Mouse (Mus musculus) B cell, adult 62 days (primary cell): ENCODE data around the gene Slc5a7. TPM values are rescaled to one million over a fixed set of nuclear protein-coding genes. Genes with fewer than 3 reads are reported as not detected.

Experiments used
- total RNA-seq: library from RNA; stranded (reverse); gene quantifications from 4 replicates; pipeline ENCODE4 v1.2.4, GENCODE M21; 2023

The Slc5a7 gene
- total RNA-seq, result not detected in 4 replicates

GRCm38 (mm10) chr17:54298934-54299333, at the start of gene Slc5a7:
TSS of gene Slc5a7 (minus strand) at chr17:54299034.

